Mouse (Mus musculus): ENCODE results near the gene Aox1.
A peak's percentile ranks its signal among the peaks of the same experiment; 100 is the strongest.

Aox1 gene

DNA sequence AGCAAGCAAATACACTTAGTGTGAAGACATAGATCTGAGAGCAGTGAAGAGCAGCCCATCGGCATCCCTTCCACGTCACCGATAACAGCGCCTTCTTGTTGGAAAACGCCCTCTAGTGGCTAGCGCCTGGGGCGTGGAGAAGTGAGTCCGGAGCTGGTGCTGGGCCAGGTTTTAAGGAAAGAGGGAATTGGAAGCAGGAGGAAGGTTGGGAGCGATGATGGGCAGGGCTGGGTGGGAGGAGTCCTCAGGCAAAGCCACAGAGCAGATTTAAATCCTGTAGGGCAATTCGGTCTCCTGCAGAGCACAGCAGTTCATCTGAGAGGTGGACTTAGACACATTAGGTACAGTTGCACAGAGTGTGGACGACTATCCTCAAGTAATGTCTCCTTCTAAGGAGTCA lies 83.1 kb downstream of the Aox1 start, which contains the start of gene Aox3:
TSS of gene Aox3 (plus strand) at position 251 of the 400 bp plus-strand sequence.
- peak; percentile 72 for DNase-seq

DNA sequence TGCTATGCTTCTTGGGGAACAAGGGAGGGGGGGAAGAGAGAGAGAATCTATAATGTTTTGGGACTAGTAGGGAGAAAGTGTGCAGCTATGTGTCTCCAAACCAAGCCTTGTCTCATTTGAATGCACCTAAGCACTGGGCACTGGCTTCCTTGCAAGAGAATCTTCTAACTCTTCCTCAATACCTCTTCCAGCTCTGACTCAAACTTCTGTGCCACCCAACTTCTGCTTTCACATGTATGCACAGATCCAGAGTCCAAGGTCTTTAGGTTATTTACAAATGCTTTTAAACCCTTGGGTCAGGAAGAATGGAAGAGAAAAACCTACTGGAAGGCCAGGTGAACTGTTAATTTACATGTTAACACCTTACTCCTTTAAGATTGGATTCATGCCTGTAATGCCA lies 83.7 kb downstream of the Aox1 start:
- DNase-seq = no peak

DNA sequence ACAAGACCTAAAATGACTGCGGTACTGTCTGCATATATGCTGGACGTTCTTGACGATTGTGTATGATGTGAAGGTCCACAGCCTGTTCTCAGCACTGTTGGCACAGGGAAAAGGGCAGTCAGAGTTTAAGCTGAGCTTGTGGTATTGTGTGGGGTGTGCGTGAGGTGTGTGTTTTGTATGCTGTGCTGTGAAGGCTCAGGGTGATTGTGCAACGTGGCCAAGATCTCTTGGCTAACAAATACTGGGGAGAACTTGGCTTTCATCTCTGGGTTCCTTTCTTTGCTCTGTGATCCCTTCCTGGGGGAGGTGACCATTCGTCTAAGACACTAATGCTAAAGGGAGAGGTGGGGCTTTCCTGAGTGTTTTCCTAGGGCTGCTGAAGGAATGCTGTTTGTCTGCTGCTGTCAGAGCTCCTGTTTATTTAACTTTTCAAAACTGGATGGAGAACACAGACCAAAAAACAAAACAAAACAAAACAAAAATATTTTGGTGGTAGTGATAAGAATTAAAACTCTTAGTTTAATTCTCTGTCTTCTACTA lies 84.4 kb downstream of the Aox1 start:
- no peak for DNase-seq

DNA sequence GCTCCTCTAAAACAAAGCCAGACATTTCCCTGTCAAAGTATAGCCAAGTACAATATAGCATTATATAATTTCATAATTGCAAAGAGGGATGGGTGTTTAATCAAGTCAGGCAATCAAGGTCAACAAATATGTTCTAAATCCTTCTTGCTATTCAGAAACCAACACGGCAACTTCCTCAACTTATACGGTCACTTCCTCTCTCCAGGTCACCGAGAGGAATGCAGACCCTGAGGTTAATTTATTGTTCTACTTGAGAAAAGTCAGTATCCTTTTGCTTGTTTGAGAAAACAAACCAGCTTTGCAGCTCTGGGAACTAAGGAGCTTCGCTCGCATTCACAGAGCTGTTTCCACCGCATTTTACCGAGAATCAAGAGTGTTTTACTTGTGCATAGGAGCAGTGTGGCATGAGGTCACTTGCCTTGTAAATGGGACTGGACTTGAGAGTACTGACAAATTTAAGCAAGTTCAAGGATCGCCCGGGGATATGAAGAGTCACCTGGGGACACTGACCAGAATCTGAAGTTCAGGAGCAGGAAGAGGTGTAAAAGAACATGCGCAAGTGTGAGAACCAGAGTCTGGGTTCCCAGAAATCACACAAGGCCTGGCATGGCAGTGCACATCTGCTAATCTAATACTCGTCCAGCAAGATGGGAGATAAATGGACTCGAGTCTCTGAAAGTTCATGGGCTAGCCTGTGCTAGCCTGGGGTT lies 85.1 kb downstream of the Aox1 start:
- DNase-seq = no peak

DNA sequence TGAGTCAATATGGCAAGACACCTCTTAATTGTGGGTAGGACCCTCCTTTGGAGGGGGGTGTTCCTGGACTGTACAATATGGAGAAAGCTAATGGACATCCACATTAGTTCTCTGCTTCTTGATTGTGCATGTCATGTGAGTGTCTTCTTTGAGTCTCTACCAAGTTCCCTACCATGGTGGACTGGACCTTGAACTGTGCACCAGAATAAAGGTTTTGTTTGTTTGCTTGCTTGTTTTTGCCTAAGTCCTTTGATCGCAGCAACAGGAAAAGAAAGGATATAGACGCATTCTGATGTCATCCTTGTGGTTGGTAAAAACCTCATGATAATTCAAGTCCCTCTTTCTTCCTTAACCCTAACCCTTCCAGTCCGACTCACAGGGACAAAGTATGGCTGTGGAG lies 88.5 kb downstream of the Aox1 start:
- DNase-seq = no peak

DNA sequence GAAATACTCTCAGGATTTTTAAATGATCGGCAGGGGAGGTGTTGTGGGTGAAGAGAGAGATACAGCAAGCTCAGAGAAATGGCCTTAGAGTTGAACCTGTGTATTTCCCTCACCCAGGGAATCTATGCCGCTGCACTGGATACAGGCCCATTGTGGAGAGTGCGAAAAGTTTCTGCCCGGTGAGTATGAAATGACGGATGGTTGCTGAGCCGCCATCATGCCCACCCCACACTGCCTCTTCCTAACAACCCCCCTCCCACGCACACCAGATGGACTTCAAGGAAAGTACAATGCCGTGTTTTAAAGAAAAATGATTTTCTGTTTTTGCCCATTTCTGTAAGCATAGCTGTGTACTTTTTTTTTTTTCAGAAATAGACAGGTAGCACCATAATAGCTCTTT lies 95.2 kb downstream of the Aox1 start:
- no peak for DNase-seq

DNA sequence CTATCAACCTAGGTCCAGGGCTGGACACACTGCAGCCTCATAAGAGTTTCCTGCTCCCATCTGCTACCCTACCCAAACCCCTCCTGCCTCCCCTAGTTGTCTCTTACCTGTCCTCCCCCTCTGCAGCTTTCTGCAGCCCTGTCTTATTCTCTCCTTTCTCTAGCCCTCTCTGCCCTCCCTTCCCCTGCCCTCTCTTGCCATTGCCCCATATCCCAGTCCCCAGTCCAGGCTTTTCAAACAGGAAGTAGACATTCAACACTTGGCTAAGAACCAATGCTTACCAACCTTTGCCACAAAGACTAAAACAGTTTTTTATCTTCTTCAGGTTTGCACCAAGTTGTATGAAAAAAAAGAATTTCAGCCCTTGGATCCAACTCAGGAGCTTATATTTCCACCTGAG lies 108.2 kb downstream of the Aox1 start:
- DNase-seq = no peak

DNA sequence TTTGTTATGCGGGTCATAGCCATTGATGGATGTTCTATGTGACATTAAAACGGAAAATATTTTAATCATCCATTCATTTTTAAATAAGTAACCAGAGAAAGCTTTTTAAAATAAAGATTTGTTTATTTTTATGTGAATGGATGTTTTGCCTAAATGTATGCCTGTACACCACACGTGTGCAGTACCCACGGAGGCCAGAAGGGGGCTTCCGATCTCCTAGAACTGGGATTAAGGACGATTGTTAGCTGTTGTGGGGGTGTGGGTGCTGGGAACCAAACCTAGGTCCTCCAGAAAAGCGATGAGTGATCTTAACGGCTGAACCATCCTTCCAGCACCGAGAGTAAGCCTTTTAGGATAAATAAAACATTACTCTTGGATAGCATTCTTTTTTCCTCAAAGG lies 109.3 kb downstream of the Aox1 start:
- no peak for DNase-seq

DNA sequence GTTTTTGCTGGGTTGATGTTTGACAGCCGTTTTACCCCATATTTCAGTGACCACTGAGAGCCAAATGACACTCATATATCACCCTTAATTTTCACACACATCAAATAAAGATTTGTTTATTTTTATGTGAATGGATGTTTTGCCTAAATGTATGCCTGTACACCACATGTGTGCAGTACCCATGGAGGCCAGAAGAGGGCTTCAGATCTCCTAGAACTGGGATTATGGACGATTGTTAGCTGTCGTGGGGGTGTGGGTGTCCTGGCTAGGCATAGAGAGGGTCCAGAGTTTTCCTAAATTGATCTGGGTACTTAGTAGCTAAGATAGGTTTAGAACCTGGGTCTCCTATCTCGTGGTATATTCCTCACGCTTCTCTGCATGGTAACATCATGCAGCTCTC lies 110.9 kb downstream of the Aox1 start:
- no peak for DNase-seq

DNA sequence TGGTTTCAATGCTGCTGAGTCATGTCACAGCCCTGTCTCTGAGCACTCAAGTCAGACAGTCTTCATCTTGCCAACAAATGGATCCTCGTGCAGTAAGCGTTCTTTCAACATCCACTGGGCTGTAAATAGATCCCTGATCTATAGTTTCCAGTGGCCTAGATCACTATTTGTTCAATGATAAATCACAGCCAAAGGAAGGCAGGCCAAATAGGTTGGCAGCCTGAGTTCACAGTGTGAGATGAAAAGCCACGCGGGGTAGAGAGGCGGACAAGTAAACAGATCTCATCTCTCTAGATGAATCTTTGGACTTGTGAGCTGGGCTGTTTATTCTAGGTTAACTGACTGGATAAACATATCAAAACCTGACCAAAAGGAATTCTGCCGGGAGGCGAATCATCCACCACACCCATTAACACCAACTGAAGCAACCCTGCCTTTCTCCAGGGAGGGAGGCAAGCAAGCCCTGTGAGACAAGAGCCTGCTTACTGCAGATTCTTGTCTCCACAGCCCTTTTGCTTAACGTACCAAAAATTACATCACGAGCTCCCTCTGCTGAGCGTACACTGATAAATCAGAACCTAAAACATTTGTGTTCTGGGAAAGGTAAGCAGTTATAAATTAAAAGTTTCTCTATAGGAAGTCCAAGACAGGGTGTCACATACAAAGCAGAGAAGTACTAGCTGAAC lies 114.8 kb downstream of the Aox1 start:
- DNase-seq = peak; percentile 38

DNA sequence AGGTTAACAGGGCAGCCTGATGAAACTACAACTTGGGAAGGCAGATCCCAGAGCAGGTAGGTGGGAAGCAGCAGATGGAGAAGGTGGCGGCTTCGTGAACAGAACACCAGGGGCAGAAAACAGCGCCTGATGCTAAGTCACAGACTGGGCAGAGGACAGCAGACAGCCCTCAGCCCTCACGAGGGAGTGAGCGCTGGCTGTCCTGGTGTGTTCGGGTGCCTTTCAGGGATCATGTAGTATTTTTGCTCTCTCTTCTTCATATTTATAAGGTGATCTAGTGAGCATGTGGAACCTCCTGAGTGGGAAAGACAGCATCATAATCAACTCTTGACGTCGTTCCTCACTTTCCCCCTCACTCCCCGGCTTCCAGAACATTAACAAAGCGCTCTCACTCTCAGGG lies 116.3 kb downstream of the Aox1 start:
- DNase-seq = no peak

DNA sequence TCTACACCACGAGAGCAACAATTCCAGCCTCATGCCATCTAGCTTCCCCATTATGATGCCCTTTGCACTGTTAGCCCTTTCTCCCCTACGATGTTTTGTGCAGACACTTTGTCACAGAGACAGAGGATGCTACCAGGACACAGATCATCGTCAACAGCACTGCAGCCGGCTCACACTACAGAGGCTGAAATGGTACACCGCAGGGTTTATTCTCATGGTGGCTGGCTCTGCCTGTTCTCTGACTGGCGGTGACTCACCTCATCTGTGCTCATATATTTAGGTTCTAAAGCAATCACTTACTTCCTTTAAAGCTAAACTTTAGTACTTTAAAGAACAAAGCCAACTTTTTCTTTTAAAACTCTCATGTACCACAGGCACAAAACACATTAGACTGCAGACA lies 118.0 kb downstream of the Aox1 start:
- DNase-seq = no peak

DNA sequence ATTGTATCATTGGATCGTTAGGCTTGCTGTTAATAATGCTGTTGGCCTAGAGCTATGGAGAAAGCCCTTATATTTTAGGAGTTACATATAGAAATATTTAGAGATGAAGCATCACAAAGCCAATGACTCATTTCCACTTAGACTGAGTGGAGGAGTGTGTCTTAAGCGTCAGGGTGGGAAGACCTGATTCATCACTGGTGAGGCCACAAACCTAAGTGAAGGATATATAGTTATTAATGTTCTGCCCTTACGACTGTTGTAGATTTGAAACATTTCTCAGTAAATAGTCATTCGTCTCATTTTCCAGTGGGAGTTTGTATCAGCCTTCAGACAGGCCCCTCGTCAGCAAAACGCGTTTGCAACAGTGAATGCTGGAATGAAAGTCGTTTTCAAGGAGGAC lies 122.5 kb downstream of the Aox1 start:
- DNase-seq = no peak
